Mouse (Mus musculus): ENCODE results near the gene Kcnd1. TPM values are rescaled to one million over a fixed set of nuclear protein-coding genes. Genes with fewer than 3 reads are reported as not detected.

The Kcnd1 gene
- total and polyA plus RNA-seq, 2 experiments from 2014 or later: 0.08 to 0.20 TPM

DNA sequence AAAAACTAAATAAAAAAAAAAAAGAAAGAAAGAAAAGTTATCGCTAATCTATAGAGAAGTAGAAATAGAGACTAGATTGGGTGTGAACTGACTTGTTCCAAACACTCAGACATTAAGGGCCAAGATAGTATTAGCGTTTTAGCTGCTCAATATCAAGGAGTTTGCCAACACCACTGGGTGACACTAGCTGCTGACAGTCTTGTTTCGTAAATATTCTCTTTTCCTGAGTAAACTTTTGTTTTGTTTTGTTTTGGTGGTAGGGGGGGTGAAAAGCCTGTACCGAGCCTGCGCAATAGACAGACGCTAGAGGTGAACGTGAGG is 18.7 kb downstream of the Kcnd1 start:
- Histone ChIP-seq H3K9me3 (replicated peaks; ENCODE audit: control insufficient read depth, low read length) (no peaks in the 10 kb centered on the region), H3K27ac (ENCODE audit: low read depth) (peak overlapping the region; percentile 83), H3K27me3 (ENCODE audit: control insufficient read depth, insufficient read depth, low read length) (no peaks in the 10 kb centered on the region), H3K4me3 (ENCODE audit: low read depth, low read length) (peak overlapping the region; percentile 85), H3K36me3 (replicated peaks; ENCODE audit: control insufficient read depth, insufficient read depth, low read length) (no peaks in the 10 kb centered on the region), H3K9ac (replicated peaks; ENCODE audit: low read depth, low read length) (0 out of 2 replicates have a peak overlapping the region, but pooled peaks have one; percentile 20), H3K4me2 (ENCODE audit: low read depth, low read length) (peak overlapping the region; percentile 56), H3K4me1 (ENCODE audit: control insufficient read depth, insufficient read depth) (no peaks in the 10 kb centered on the region)
- TF ChIP-seq EP300 (IDR thresholded peaks at IDR 0.05; ENCODE audit: low read depth) (no peak), CTCF (IDR thresholded peaks at IDR 0.05; ENCODE audit: low read depth) (no peak)
- ATAC-seq (ENCODE audit: insufficient read depth, low read depth): no peak
- 12% methylated on average over 7 of the region's 7 CpGs for WGBS
- no peak for DNase-seq (ENCODE audit: low spot score)

- peak within 1 kb of the TSS; percentile 85 for H3K4me3 ChIP-seq (ENCODE audit: low read depth, low read length)
- H3K27me3 ChIP-seq (ENCODE audit: control insufficient read depth, insufficient read depth, low read length): no peaks in the 10 kb centered on the region
- H3K9me3 ChIP-seq (replicated peaks; ENCODE audit: control insufficient read depth, low read length): no peaks in the 10 kb centered on the region
- DNase-seq (ENCODE audit: low spot score) (peak; percentile 92), ATAC-seq (ENCODE audit: insufficient read depth, low read depth) (peak; percentile 95)
- H3K4me1 ChIP-seq (ENCODE audit: control insufficient read depth, insufficient read depth): no peaks in the 10 kb centered on the region
- H3K36me3 ChIP-seq (replicated peaks; ENCODE audit: control insufficient read depth, insufficient read depth, low read length): no peaks in the 10 kb centered on the region
- WGBS: 15% methylated on average over 70 of the region's 74 CpGs
- H3K9ac ChIP-seq (replicated peaks; ENCODE audit: low read depth, low read length): peak within 1 kb of the TSS; percentile 89
- peak within 1 kb of the TSS; percentile 90 for H3K27ac ChIP-seq (ENCODE audit: low read depth)
- H3K4me2 ChIP-seq (ENCODE audit: low read depth, low read length): peak within 1 kb of the TSS; percentile 74
- no peak for TF ChIP-seq EP300 (IDR thresholded peaks at IDR 0.05; ENCODE audit: low read depth)
- TF ChIP-seq CTCF (IDR thresholded peaks at IDR 0.05; ENCODE audit: low read depth): no peak
These were observed 19.4 kb downstream of the Kcnd1 start, which contains the start of gene Otud5 for GRCm38 (mm10) chrX:7841163-7842162. Otud5 (plus strand) TSS chrX:7841364.

- Histone ChIP-seq H3K4me2 (ENCODE audit: low read depth, low read length) (peak overlapping the region; percentile 74), H3K4me1 (ENCODE audit: control insufficient read depth, insufficient read depth) (no peaks in the 10 kb centered on the region), H3K9ac (replicated peaks; ENCODE audit: low read depth, low read length) (peak overlapping the region; percentile 89), H3K27me3 (ENCODE audit: control insufficient read depth, insufficient read depth, low read length) (no peaks in the 10 kb centered on the region), H3K4me3 (ENCODE audit: low read depth, low read length) (peak overlapping the region; percentile 85), H3K9me3 (replicated peaks; ENCODE audit: control insufficient read depth, low read length) (no peaks in the 10 kb centered on the region), H3K27ac (ENCODE audit: low read depth) (peak overlapping the region; percentile 90), H3K36me3 (replicated peaks; ENCODE audit: control insufficient read depth, insufficient read depth, low read length) (no peaks in the 10 kb centered on the region)
- TF ChIP-seq EP300 (IDR thresholded peaks at IDR 0.05; ENCODE audit: low read depth) (no peak), CTCF (IDR thresholded peaks at IDR 0.05; ENCODE audit: low read depth) (no peak)
- WGBS: 14% methylated on average over 31 of the region's 42 CpGs
- DNase-seq (ENCODE audit: low spot score): no peak
- ATAC-seq (ENCODE audit: insufficient read depth, low read depth): no peak
These were observed 20.2 kb downstream of the Kcnd1 start for GRCm38 (mm10) chrX:7842318-7842717.

DNA sequence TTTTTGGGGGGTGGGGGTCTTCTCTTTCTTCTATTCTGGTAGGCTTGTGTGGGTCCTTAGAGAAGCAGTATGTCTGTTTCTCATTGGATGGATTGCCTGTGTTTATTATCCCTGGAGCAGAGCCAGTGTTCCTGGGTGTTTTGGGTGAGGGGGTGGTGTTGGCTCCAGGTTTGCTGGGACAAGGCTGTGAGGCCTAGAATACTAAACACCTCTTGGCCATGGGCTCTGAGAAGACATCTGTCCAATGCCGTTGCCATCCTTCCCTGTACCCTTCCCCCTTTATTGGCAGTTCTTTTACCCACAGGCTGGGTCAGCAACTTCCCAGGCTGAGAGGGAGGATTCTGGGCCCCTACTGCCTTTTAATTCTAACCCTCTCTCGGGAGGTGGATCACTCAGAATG is 25.8 kb downstream of the Kcnd1 start:
- TF ChIP-seq EP300 (IDR thresholded peaks at IDR 0.05; ENCODE audit: low read depth) (no peak), CTCF (IDR thresholded peaks at IDR 0.05; ENCODE audit: low read depth) (no peak)
- H3K4me1 ChIP-seq (ENCODE audit: control insufficient read depth, insufficient read depth): no peaks in the 10 kb centered on the region
- no peak overlapping the region for H3K27ac ChIP-seq (ENCODE audit: low read depth)
- no peaks in the 10 kb centered on the region for H3K27me3 ChIP-seq (ENCODE audit: control insufficient read depth, insufficient read depth, low read length)
- H3K9ac ChIP-seq (replicated peaks; ENCODE audit: low read depth, low read length): no peak overlapping the region
- H3K36me3 ChIP-seq (replicated peaks; ENCODE audit: control insufficient read depth, insufficient read depth, low read length): no peaks in the 10 kb centered on the region
- WGBS: 71% methylated on average over 2 of the region's 2 CpGs
- no peaks in the 10 kb centered on the region for H3K9me3 ChIP-seq (replicated peaks; ENCODE audit: control insufficient read depth, low read length)
- DNase-seq (ENCODE audit: low spot score) (no peak), ATAC-seq (ENCODE audit: insufficient read depth, low read depth) (no peak)
- no peak overlapping the region for H3K4me2 ChIP-seq (ENCODE audit: low read depth, low read length)
- H3K4me3 ChIP-seq (ENCODE audit: low read depth, low read length): no peak overlapping the region

DNA sequence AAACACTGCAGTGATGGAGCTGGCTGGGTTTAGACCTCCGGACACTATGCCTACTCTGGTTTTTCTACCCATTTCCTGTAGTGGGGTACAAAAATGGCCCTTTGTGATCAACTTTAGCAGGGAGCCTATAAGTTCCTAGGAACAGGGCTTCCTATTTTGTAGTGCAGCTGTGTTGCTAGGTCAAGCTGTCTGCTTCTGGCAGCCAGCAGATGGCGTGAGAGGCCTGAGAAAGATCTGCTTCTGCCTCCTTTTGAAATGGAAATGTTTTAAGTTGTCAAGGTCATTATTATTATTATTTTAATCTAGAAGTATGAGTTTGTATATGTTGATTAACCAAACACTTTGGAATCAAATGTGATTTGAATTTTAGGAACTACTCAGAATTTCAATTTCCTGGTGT is 32.5 kb downstream of the Kcnd1 start:
- Histone ChIP-seq H3K27ac (ENCODE audit: low read depth) (no peak overlapping the region), H3K4me2 (ENCODE audit: low read depth, low read length) (no peak overlapping the region), H3K9me3 (replicated peaks; ENCODE audit: control insufficient read depth, low read length) (no peaks in the 10 kb centered on the region), H3K9ac (replicated peaks; ENCODE audit: low read depth, low read length) (no peak overlapping the region), H3K4me1 (ENCODE audit: control insufficient read depth, insufficient read depth) (no peaks in the 10 kb centered on the region), H3K4me3 (ENCODE audit: low read depth, low read length) (no peak overlapping the region), H3K36me3 (replicated peaks; ENCODE audit: control insufficient read depth, insufficient read depth, low read length) (no peaks in the 10 kb centered on the region), H3K27me3 (ENCODE audit: control insufficient read depth, insufficient read depth, low read length) (no peaks in the 10 kb centered on the region)
- DNase-seq (ENCODE audit: low spot score): no peak
- 35% methylated on average over 2 of the region's 2 CpGs for WGBS
- ATAC-seq (ENCODE audit: insufficient read depth, low read depth): no peak
- TF ChIP-seq EP300 (IDR thresholded peaks at IDR 0.05; ENCODE audit: low read depth) (no peak), CTCF (IDR thresholded peaks at IDR 0.05; ENCODE audit: low read depth) (peak; percentile 43)

All from heart, postnatal 0 days (tissue).